In the genomic region with DNA sequence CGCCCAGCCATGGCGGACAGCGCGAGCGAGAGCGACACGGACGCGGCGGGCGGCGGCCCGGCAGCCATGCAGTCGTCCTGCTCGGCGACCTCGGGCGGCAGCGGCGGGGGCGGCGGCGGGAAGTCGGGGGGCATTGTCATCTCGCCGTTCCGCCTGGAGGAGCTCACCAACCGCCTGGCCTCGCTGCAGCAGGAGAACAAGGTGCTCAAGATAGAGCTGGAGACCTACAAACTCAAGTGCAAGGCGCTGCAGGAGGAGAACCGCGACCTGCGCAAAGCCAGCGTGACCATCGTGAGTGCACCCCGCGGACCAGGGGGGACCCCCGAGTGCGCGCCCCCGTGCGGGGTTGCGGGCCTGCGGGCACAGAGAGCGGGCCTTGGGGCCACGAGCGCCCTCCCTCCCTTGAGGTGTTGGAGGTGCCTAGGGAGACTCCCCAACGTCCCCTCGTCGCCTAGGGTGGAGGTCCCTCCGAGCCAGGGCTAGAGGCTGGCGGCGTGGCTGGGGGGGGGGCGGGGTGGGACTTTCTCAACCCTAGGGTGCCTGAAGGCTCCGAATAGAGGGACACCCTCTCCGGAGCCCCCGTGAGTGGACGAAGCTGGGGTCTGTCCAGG, we compare ENCODE assay signal across 8 mouse cellular contexts. TPM values are rescaled to one million over a fixed set of nuclear protein-coding genes. Genes with fewer than 3 reads are reported as not detected.
A peak's percentile ranks its signal among the peaks of the same experiment; 100 is the strongest.
DNase-seq lines count a peak whose midpoint lies in the region; ATAC-seq and TF ChIP-seq lines count a peak whose summit lies in the region.

No protein-coding gene starts in this region.

- H3K79me2 ChIP-seq in liver, adult 2 months (ENCODE audit: control insufficient read depth, insufficient read depth, low read length) = peaks cover 34% of the 10 kb centered on the region

- peak overlapping the region; percentile 82 for H3K9ac ChIP-seq in forebrain, embryonic 14.5 days (ENCODE audit: low read length)
- peak overlapping the region; percentile 92 for H3K9ac ChIP-seq in liver, adult 2 months (ENCODE audit: low read depth, low read length)
- H3K9ac ChIP-seq in neural tube, embryonic 14.5 days (replicated peaks; ENCODE audit: low read depth, low read length) = peak overlapping the region; percentile 92

- ATAC-seq in forebrain, embryonic 14.5 days = peak; percentile 32
- ATAC-seq in neural tube, embryonic 14.5 days (ENCODE audit: low read depth) = peak; percentile 21

- DNase-seq in heart, adult 18-20 months = peak; percentile 34 to 60
- DNase-seq in heart, postnatal 25 days (ENCODE audit: low spot score) = no peak
- DNase-seq in adrenal gland, postnatal 14 days = peak; percentile 73
- DNase-seq in forebrain, embryonic 14.5 days (ENCODE audit: low spot score) = peak; percentile 37
- peak; percentile 50 for DNase-seq in induced T-regulatory cell, adult 2 months (ENCODE audit: low read depth)
- DNase-seq in liver, adult 2 months (ENCODE audit: extremely low read depth, low read depth, low spot score) = no peak
- DNase-seq in thymus, postnatal 36 days = peak; percentile 55 to 73

- 2% methylated on average over 33 of the region's 58 CpGs for WGBS in forebrain, embryonic 14.5 days
- WGBS in liver, adult 2 months = under 1% methylated on average over 54 of the region's 58 CpGs
- 0% methylated on average over 50 of the region's 58 CpGs for WGBS in neural tube, embryonic 14.5 days

- intact Hi-C loops in heart, postnatal 25 days (cut with DNase I) = loop anchor here (5.0 kb wide), 3 partner anchors 40 to 75 kb away; no protein-coding TSS in a partner anchor

- TF ChIP-seq POLR2A in liver, adult 2 months (IDR thresholded peaks at IDR 0.05; ENCODE audit: extremely low read depth, insufficient read depth, low read length) = no peak

- H3K27ac ChIP-seq in forebrain, embryonic 14.5 days (ENCODE audit: low read depth, low read length) = peak overlapping the region; percentile 85
- H3K27ac ChIP-seq in liver, adult 2 months (replicated peaks; ENCODE audit: insufficient read depth, low read depth, low read length) = peak overlapping the region; percentile 9; the same call in 1 of the 2 replicates
- peak overlapping the region; percentile 80 for H3K27ac ChIP-seq in neural tube, embryonic 14.5 days (ENCODE audit: low read depth, low read length)

- H3K27me3 ChIP-seq in forebrain, embryonic 14.5 days (replicated peaks; ENCODE audit: control insufficient read depth, insufficient read depth, low read length) = no peaks in the 10 kb centered on the region
- H3K27me3 ChIP-seq in liver, adult 2 months (ENCODE audit: control insufficient read depth, insufficient read depth, low read length) = no peaks in the 10 kb centered on the region
- H3K27me3 ChIP-seq in neural tube, embryonic 14.5 days (ENCODE audit: control insufficient read depth, insufficient read depth, low read length) = no peaks in the 10 kb centered on the region

- peak overlapping the region; percentile 86 for H3K4me2 ChIP-seq in forebrain, embryonic 14.5 days (ENCODE audit: low read length)
- H3K4me2 ChIP-seq in neural tube, embryonic 14.5 days (ENCODE audit: low read depth, low read length) = peak overlapping the region; percentile 84

- H3K4me1 ChIP-seq in forebrain, embryonic 14.5 days (ENCODE audit: control insufficient read depth, insufficient read depth, low read length) = peaks cover 13% of the 10 kb centered on the region
- peaks cover 17% of the 10 kb centered on the region for H3K4me1 ChIP-seq in liver, adult 2 months (ENCODE audit: control insufficient read depth, insufficient read depth, low read length)
- H3K4me1 ChIP-seq in neural tube, embryonic 14.5 days (ENCODE audit: control insufficient read depth, insufficient read depth, low read length) = peaks cover 15% of the 10 kb centered on the region

- H3K36me3 ChIP-seq in forebrain, embryonic 14.5 days (ENCODE audit: control insufficient read depth, insufficient read depth, low read length) = no peaks in the 10 kb centered on the region
- H3K36me3 ChIP-seq in liver, adult 2 months (ENCODE audit: control insufficient read depth, insufficient read depth, low read length) = no peaks in the 10 kb centered on the region
- H3K36me3 ChIP-seq in neural tube, embryonic 14.5 days (ENCODE audit: control insufficient read depth, insufficient read depth, low read length) = no peaks in the 10 kb centered on the region

- H3K9me3 ChIP-seq in forebrain, embryonic 14.5 days (replicated peaks; ENCODE audit: control insufficient read depth, low read length) = no peaks in the 10 kb centered on the region
- no peaks in the 10 kb centered on the region for H3K9me3 ChIP-seq in neural tube, embryonic 14.5 days (ENCODE audit: control insufficient read depth, low read length)

- peak overlapping the region; percentile 74 for H3K4me3 ChIP-seq in forebrain, embryonic 14.5 days (ENCODE audit: low read depth, low read length)
- peak overlapping the region; percentile 89 for H3K4me3 ChIP-seq in liver, adult 2 months (ENCODE audit: insufficient read depth, low read depth, low read length)
- H3K4me3 ChIP-seq in neural tube, embryonic 14.5 days (ENCODE audit: low read depth, low read length) = peak overlapping the region; percentile 88

- no peak for TF ChIP-seq CTCF in liver, adult 2 months (IDR thresholded peaks at IDR 0.05; ENCODE audit: low read depth, low read length)

RNA-seq across cellular contexts. Expression of a gene that starts 0.5 kb away (rescaled TPM):
- total RNA-seq in heart, adult 18-20 months (2021) = 10 to 100 TPM; 27.9 to 28.6 TPM
- total RNA-seq in heart, postnatal 25 days (2021) = 10 to 100 TPM; 26.6 to 26.8 TPM
- total RNA-seq in adrenal gland, postnatal 14 days (2021) = 54.7 and 61.2 TPM in 2 replicates
- 22.8 and 25.8 TPM in 2 replicates for polyA plus RNA-seq in forebrain, embryonic 14.5 days (2014; fragmentation: Nextera tagmentation; extraction: Ambion mirVana)
- 8.4 and 10.1 TPM in 2 replicates for total RNA-seq in liver, adult 2 months (2014; rRNA removed)
- polyA plus RNA-seq in liver, adult 2 months (2012; rRNA removed) = 10.5 and 10.7 TPM in 2 replicates
- 31.4 and 43.6 TPM in 2 replicates for polyA plus RNA-seq in neural tube, embryonic 14.5 days (2014; fragmentation: Nextera tagmentation; extraction: Ambion mirVana)

Comparison
In these comparisons a context has a peak if more than half of its experiments do, and no peak if none do; other contexts are left out.
1. DNase-seq: peak in heart, adult 18-20 months (2 of 2), adrenal gland, postnatal 14 days (single experiment), forebrain, embryonic 14.5 days (single experiment), induced T-regulatory cell, adult 2 months (single experiment) and thymus, postnatal 36 days (2 of 2); none in heart, postnatal 25 days (single experiment) and liver, adult 2 months (single experiment).
2. H3K27ac ChIP-seq: peak in every context shown above with its lines; median percentile 85 in forebrain, embryonic 14.5 days; 80 in neural tube, embryonic 14.5 days; 9 in liver, adult 2 months.
3. Peak in every context shown above with its lines, with median percentiles within 50 percentile points of each other: H3K4me3 ChIP-seq and H3K9ac ChIP-seq.